Mouse (Mus musculus) lung, adult 2 months (tissue): ENCODE results near the gene Tgfbr3. TPM values are rescaled to one million over a fixed set of nuclear protein-coding genes. Genes with fewer than 3 reads are reported as not detected.

Source experiments
- DNase-seq: peaks from one replicate; pipeline ENCODE4 v3.0.0; 2022
- H3K4me1 ChIP-seq: fragments of 200-500 bp; 2 replicates; pipeline ENCODE4 v1.6.1; 2011; ENCODE audit warnings: low read length; ENCODE audit not compliant: control insufficient read depth, insufficient read depth
- H3K4me3 ChIP-seq: fragments of 200-500 bp; replicated peaks from 2 replicates; pipeline ENCODE3; 2011; ENCODE audit warnings: low read depth, mild to moderate bottlenecking, control low read depth, low read length; ENCODE audit errors: extremely low read depth
- CTCF ChIP-seq: fragments of 200-500 bp; IDR thresholded peaks from 2 replicates; pipeline ENCODE4 v1.5.1; 2011; ENCODE audit warnings: mild to moderate bottlenecking, low read length, control low read depth; ENCODE audit not compliant: insufficient read depth
- POLR2A ChIP-seq: fragments of 200-500 bp; IDR thresholded peaks from 2 replicates; pipeline ENCODE4 v1.6.1; 2011; ENCODE audit warnings: low read depth, mild to moderate bottlenecking, control low read depth, low read length, borderline replicate concordance; ENCODE audit errors: extremely low read depth
- WGBS: fragments of 180-500 bp; shearing (Covaris S2); methylation state at CpG from one replicate; pipeline ENCODE4 v1.1.7; 2018; 5-methylcytosine and 5-hydroxymethylcytosine counted together
- polyA plus RNA-seq: library from polyadenylated mRNA; depleted of rRNA; stranded (reverse); fragments of >200 nt; gene quantifications from 2 replicates; pipeline ENCODE4 v1.2.3, GENCODE M21; 2012

Gene Tgfbr3
- polyA plus RNA-seq, 1 experiment, result 47.3 TPM

- 70% methylated on average over 8 of the region's 8 CpGs for WGBS
- Histone ChIP-seq H3K4me1 (peaks cover 2% of the 10 kb centered on the region), H3K4me3 (no peak overlapping the region)
- DNase-seq, result no peak
- TF ChIP-seq CTCF (no peak), POLR2A (no peak)
Observed at GRCm38 (mm10) chr5:107184158-107184883, 105.1 kb downstream of the Tgfbr3 start.

DNA sequence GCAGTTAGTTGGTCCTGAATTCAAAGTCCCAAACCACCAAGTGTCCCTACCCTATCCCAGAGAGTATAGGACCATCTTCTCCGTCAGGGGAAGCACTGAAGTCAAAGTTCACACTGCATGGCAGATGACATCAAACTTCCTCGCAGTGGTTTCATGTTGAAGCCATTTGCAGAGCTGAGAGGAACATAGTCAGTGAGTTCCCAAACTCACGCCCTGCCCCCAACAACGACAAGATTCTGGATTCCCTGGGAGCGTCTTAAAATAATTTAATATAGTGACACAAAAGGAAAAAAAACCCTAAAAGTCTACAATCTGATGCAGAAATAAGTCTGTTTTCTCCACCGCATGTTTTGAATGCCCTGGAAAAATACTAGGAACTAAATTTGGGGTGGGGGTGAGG, 105.9 kb downstream of the Tgfbr3 start:
- Histone ChIP-seq H3K4me1 (peaks cover 4% of the 10 kb centered on the region), H3K4me3 (no peak overlapping the region)
- no peak for DNase-seq
- 64% methylated on average over 6 of the region's 6 CpGs for WGBS
- no peak for TF ChIP-seq POLR2A
- no peak for TF ChIP-seq CTCF

GRCm38 (mm10) chr5:107182721-107183120, 106.7 kb downstream of the Tgfbr3 start:
- 88% methylated on average over 7 of the region's 7 CpGs for whole genome bisulfite sequencing
- TF ChIP-seq CTCF (no peak), POLR2A (no peak)
- Histone ChIP-seq H3K4me1 (peaks cover 7% of the 10 kb centered on the region), H3K4me3 (no peak overlapping the region)
- no peak for DNase-seq

DNA sequence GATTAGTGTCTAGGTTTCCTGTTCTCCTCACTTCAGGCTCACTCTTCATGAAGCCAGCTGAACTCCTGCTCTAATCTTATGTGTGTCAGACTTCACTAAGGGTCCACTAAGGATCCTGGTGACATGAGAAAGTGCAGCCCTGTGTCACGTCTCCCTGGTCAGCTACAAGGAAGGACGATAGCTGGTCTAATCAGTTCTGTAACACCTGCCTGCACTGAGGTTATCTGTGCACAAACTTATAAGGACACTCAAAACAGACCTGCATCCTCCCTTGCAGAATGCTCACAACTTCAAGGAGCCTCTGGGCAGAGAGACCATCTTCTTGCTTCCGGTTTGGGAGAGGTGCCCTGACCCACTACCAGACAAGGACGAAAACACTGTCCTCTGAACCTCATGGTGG, 107.6 kb downstream of the Tgfbr3 start:
- Histone ChIP-seq H3K4me1 (peaks cover 8% of the 10 kb centered on the region), H3K4me3 (no peak overlapping the region)
- TF ChIP-seq CTCF, result no peak
- no peak for TF ChIP-seq POLR2A
- DNase-seq, result no peak
- 84% methylated on average over 4 of the region's 4 CpGs for WGBS

GRCm38 (mm10) chr5:107179194-107179593, 110.2 kb downstream of the Tgfbr3 start:
- 40% methylated on average over 5 of the region's 5 CpGs for WGBS
- no peak for DNase-seq
- no peak for TF ChIP-seq CTCF
- no peak for TF ChIP-seq POLR2A
- Histone ChIP-seq H3K4me3 (no peak overlapping the region), H3K4me1 (peaks cover 8% of the 10 kb centered on the region)

DNA sequence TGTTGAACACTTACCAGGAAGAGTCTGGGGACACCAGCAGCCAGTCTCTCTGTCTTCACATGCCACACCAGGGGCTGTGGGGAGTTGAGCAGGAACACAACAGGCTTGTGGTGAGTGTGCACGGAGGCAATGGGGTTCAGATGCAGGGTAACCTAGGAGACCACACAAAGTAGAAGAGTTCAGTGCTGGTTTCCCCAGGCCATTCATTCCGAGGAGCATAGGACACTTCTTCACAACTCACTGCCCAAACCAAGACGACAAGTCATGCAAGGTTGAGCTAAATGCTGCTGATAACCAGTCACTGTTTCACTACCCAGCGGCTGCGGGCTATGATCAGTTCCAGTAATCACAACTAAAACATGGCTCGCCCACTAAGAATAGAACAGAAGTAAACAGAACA, 111.6 kb downstream of the Tgfbr3 start:
- H3K4me3 ChIP-seq, result no peak overlapping the region
- DNase-seq, result no peak
- WGBS, result 47% methylated on average over 6 of the region's 6 CpGs
- TF ChIP-seq POLR2A, result no peak
- TF ChIP-seq CTCF, result no peak
- peaks cover 8% of the 10 kb centered on the region for H3K4me1 ChIP-seq

GRCm38 (mm10) chr5:107177248-107177647, 112.2 kb downstream of the Tgfbr3 start:
- Histone ChIP-seq H3K4me1 (peaks cover 8% of the 10 kb centered on the region), H3K4me3 (no peak overlapping the region)
- TF ChIP-seq CTCF (no peak), POLR2A (no peak)
- WGBS, result 48% methylated on average over 2 of the region's 2 CpGs
- DNase-seq, result no peak

DNA sequence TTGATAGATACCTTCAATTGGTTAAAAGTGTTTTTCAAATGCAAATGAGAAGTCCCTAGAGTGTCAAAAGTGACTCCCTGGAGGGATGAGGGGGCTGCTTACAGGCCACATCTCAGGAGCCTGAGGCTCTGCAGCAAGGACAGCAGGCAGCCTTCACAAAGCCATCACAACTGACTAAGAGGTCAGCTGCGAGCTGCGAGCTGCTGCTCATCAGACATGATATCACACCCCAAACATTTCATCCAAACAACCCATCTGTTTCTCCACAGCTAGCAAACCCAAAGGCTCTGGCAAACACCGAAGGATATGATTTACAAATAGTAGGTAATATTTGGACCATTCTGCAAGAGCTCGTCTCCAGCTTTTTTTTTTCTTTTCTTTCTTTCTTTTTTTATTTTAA, 112.6 kb downstream of the Tgfbr3 start:
- no peak for DNase-seq
- no peak overlapping the region for H3K4me3 ChIP-seq
- TF ChIP-seq CTCF (no peak), POLR2A (no peak)
- H3K4me1 ChIP-seq, result peaks cover 8% of the 10 kb centered on the region
- WGBS, result 52% methylated on average over 4 of the region's 4 CpGs

GRCm38 (mm10) chr5:107176196-107176595, 113.2 kb downstream of the Tgfbr3 start:
- peaks cover 8% of the 10 kb centered on the region for H3K4me1 ChIP-seq
- no peak for TF ChIP-seq CTCF
- no peak for TF ChIP-seq POLR2A
- H3K4me3 ChIP-seq, result no peak overlapping the region
- DNase-seq, result no peak
- 94% methylated on average over 4 of the region's 4 CpGs for WGBS

DNA sequence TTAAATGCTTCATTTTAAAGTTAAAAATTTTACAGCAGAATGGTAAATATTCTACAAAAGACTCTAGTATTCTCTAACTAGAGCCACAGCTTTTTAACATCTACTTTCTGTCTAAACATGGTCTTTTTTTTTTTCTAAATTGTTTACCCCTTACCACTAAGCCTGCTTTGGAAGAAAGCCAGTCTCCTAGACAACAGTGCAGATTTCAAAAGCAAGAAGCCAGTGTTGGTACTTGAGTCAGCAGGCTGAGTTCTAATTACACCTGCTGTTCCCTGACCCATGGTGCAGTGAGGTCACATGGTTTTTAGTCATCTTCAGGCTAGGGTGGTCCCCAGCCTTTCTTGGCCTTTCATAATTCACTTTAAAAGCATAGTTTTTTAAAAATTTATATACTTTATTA, 115.2 kb downstream of the Tgfbr3 start:
- DNase-seq, result no peak
- H3K4me3 ChIP-seq, result no peak overlapping the region
- peaks cover 5% of the 10 kb centered on the region for H3K4me1 ChIP-seq
- TF ChIP-seq CTCF, result no peak
- TF ChIP-seq POLR2A, result no peak
